Mouse (Mus musculus) ES-E14 (cell line): Measurements from ENCODE around the gene Col13a1.

ENCODE experiments used
- CHD2 ChIP-seq: IDR thresholded peaks from 2 replicates; pipeline ENCODE4 v1.6.1; 2014; ENCODE audit warnings: mild to moderate bottlenecking, low read depth, low read length, inconsistent platforms
- ZC3H11A ChIP-seq: IDR thresholded peaks from 2 replicates; pipeline ENCODE4 v1.6.1; 2012; ENCODE audit warnings: low read depth, mild to moderate bottlenecking, inconsistent platforms, low read length, borderline replicate concordance

GRCm38 (mm10) chr10:61942719-61943118 is 36.2 kb downstream of the Col13a1 start:
- TF ChIP-seq ZC3H11A, result no peak
- no peak for TF ChIP-seq CHD2
